Mouse (Mus musculus): ENCODE data around the gene Mrpl1. TPM values are rescaled to one million over a fixed set of nuclear protein-coding genes. Genes with fewer than 3 reads are reported as not detected.

Gene Mrpl1
- total and polyA plus RNA-seq, 3 experiments, result 31.3 to 77.6 (median 44.2) TPM

DNA sequence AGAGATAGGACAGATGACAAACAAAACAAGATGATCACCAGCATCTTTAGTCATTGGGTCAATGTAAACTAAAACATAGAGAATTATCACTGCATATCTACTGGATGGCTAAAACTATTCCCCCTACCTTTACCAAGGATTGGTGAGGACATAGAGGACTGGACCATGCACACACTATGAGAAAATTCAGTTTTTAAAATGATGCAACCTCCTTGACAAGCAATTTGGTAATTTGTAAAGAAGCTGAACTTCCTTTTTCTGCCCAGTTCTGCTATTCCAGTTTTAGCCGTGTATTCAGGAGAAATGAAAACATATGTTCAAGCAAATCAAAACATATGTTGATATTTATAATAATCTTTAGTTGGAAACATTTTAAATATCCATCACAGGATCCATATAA lies 35.2 kb downstream of the Mrpl1 start:
- DNase-seq (ENCODE audit: extremely low read depth), result no peak
- Histone ChIP-seq H3K4me2 (ENCODE audit: insufficient read depth, low read depth, poor library complexity, severe bottlenecking) (no peak overlapping the region), H3K9me3 (replicated peaks; ENCODE audit: low read length) (no peaks in the 10 kb centered on the region), H3K9ac (ENCODE audit: insufficient read depth, low read depth) (no peak overlapping the region), H3K4me1 (ENCODE audit: control insufficient read depth in 1 of 2, insufficient read depth in 2 of 2) (peaks cover 0 to 5% of the 10 kb centered on the region in 2 experiments; a peak in 1 of 4 replicates), H3K27ac (ENCODE audit: insufficient read depth, low read depth) (no peak overlapping the region), H3K4me3 (replicated peaks in 1 of 3; ENCODE audit: low read depth in 2 of 3, low read length in 2 of 3, poor library complexity in 1 of 3) (no peak overlapping the region), H3K36me3 (replicated peaks in 1 of 2; ENCODE audit: control insufficient read depth in 1 of 2, insufficient read depth in 1 of 2, low read length in 1 of 2) (peaks cover 14 to 53% of the 10 kb centered on the region in 2 experiments), H3K79me2 (replicated peaks; ENCODE audit: control insufficient read depth, extremely low read depth, insufficient read depth, poor library complexity, severe bottlenecking) (no peaks in the 10 kb centered on the region), H3K27me3 (replicated peaks) (no peaks in the 10 kb centered on the region)
- TF ChIP-seq USF2 (conservative IDR thresholded peaks at IDR 0.05; ENCODE audit: low read depth, low read length) (no peak), ZC3H11A (IDR thresholded peaks at IDR 0.05; ENCODE audit: low read depth, low read length) (no peak), JUN (IDR thresholded peaks at IDR 0.05; ENCODE audit: insufficient read depth, low read depth, low read length) (no peak), CHD1 (IDR thresholded peaks at IDR 0.05; ENCODE audit: low read depth, low read length) (no peak), NRF1 (IDR thresholded peaks at IDR 0.05; ENCODE audit: low read depth, low read length) (no peak), ZKSCAN1 (IDR thresholded peaks at IDR 0.05; ENCODE audit: borderline replicate concordance, low read depth, low read length) (no peak), CTCF (conservative IDR thresholded peaks at IDR 0.05 in 1 of 2, IDR thresholded peaks at IDR 0.05 in 1 of 2; ENCODE audit: low read depth in 2 of 2, low read length in 2 of 2) (no peak), MEF2A (IDR thresholded peaks at IDR 0.05; ENCODE audit: borderline replicate concordance, low read depth, low read length) (no peak), MAX (IDR thresholded peaks at IDR 0.05; ENCODE audit: low read length) (no peak), PAX5 (IDR thresholded peaks at IDR 0.05; ENCODE audit: low read length) (no peak), E2F4 (IDR thresholded peaks at IDR 0.05; ENCODE audit: insufficient replicate concordance, low read depth, low read length) (no peak), ELF1 (IDR thresholded peaks at IDR 0.05; ENCODE audit: low read depth, low read length) (no peak), ZMIZ1 (IDR thresholded peaks at IDR 0.05; ENCODE audit: low read depth, low read length) (no peak), SIN3A (IDR thresholded peaks at IDR 0.05; ENCODE audit: low read length) (no peak), MYC (IDR thresholded peaks at IDR 0.05; ENCODE audit: low read depth, low read length) (no peak)
- in situ Hi-C loops (cut with MboI; ENCODE audit: low pct_ligation_motif_present, low pct_unique_long_range_greater_than_20kb, low sequenced_read_pairs), result no loop called here
- dilution Hi-C loops (cut with MboI; ENCODE audit: extremely low pct_ligation_motif_present, extremely low pct_unique_long_range_greater_than_20kb, low sequenced_read_pairs), result no loop called here

DNA sequence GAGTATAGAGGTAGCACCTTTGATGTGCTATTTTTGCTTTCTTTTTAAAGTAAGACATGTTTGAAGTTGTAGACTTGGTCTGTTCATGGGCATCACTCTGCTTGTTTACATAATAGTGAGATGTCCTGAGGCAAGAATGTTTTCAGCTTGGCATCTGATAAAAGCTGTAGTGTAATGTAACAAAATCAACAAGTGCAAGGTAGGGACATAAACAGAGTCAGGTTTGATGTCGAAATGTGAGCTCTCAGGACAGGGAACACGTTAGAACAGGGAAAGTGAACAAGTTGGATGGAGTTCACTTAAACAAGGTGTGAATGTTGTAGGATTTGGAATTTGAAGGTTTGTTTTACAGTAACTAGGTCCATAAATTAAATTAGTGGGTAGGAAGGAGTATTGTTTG lies 44.7 kb downstream of the Mrpl1 start:
- no peak overlapping the region for H3K4me2 ChIP-seq (ENCODE audit: insufficient read depth, low read depth, poor library complexity, severe bottlenecking)
- dilution Hi-C loops (cut with MboI; ENCODE audit: extremely low pct_ligation_motif_present, extremely low pct_unique_long_range_greater_than_20kb, low sequenced_read_pairs), result no loop called here
- TF ChIP-seq CTCF (conservative IDR thresholded peaks at IDR 0.05 in 1 of 2, IDR thresholded peaks at IDR 0.05 in 1 of 2; ENCODE audit: low read depth in 2 of 2, low read length in 2 of 2) (no peak), POLR2A (IDR thresholded peaks at IDR 0.05; ENCODE audit: low read depth, low read length) (no peak), MAFK (IDR thresholded peaks at IDR 0.05; ENCODE audit: insufficient replicate concordance, low read length) (no peak), USF2 (conservative IDR thresholded peaks at IDR 0.05; ENCODE audit: low read depth, low read length) (no peak), EP300 (IDR thresholded peaks at IDR 0.05; ENCODE audit: low read length) (no peak), NRF1 (IDR thresholded peaks at IDR 0.05; ENCODE audit: low read depth, low read length) (no peak), ELF1 (IDR thresholded peaks at IDR 0.05; ENCODE audit: low read depth, low read length) (no peak)

More for the DNA sequence above, 44.7 kb downstream of the Mrpl1 start:
- Histone ChIP-seq H3K9ac (ENCODE audit: insufficient read depth, low read depth) (no peak overlapping the region), H3K27ac (ENCODE audit: insufficient read depth, low read depth) (no peak overlapping the region), H3K36me3 (replicated peaks in 1 of 2; ENCODE audit: control insufficient read depth in 1 of 2, insufficient read depth in 1 of 2, low read length in 1 of 2) (peaks cover 18 to 58% of the 10 kb centered on the region in 2 experiments), H3K4me1 (ENCODE audit: control insufficient read depth in 1 of 2, insufficient read depth in 2 of 2) (peaks cover 3 to 5% of the 10 kb centered on the region in 2 experiments; a peak in 1 of 4 replicates), H3K27me3 (replicated peaks) (no peaks in the 10 kb centered on the region), H3K9me3 (replicated peaks; ENCODE audit: low read length) (no peaks in the 10 kb centered on the region), H3K4me3 (replicated peaks in 1 of 3; ENCODE audit: low read depth in 2 of 3, low read length in 2 of 3, poor library complexity in 1 of 3) (no peak overlapping the region), H3K79me2 (replicated peaks; ENCODE audit: control insufficient read depth, extremely low read depth, insufficient read depth, poor library complexity, severe bottlenecking) (no peaks in the 10 kb centered on the region)
- no peak for DNase-seq (ENCODE audit: extremely low read depth)
- in situ Hi-C loops (cut with MboI; ENCODE audit: low pct_ligation_motif_present, low pct_unique_long_range_greater_than_20kb, low sequenced_read_pairs), result no loop called here
